Mouse (Mus musculus): Measurements from ENCODE around the gene Gltp. TPM values are rescaled to one million over a fixed set of nuclear protein-coding genes. Genes with fewer than 3 reads are reported as not detected.
A peak's percentile ranks its signal among the peaks of the same experiment; 100 is the strongest.

The Gltp gene
- polyA plus RNA-seq, 1 experiment, result 134 TPM

DNA sequence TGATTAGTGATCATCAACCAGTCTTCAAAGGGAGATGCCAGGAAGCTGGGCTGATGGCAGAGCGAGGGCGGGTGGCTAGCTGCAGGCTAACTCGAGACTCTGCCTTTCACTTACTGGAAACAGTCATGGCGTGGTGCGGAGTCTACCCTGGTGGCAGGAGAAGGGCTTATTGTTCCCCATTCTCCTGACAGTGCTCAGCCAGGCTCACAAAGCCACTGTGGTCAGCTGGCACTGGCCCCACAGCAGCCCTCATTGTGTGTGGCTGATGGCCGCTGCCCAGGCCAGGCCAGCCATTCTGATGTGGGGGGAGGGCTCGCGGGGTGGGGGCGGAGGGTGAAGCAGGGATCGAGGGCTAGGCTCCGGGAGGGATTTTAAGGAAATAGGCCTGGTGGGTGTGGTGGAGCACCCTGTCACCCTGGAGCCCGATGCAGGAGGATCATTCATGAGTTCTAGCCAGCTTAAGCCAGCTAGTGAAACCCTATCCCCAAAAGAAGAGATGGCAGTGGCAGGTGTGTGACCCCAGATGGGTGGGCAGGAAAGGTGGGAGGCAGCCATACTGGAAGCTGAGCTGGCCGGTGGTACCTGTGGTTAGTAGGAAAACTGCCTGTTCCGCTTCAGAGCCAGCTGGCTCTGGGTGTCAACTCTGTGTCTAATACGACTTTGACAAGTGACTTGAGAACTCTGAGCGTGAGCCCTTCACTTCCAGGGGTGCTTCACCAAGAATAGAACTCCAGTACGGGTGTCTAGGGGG, 10.8 kb downstream of the Gltp start:
- no peak for TF ChIP-seq POLR2A (IDR thresholded peaks at IDR 0.05; ENCODE audit: low read depth, low read length)
- TF ChIP-seq CTCF (IDR thresholded peaks at IDR 0.05; ENCODE audit: extremely low read depth, insufficient read depth, insufficient read length, insufficient replicate concordance), result no peak
- Histone ChIP-seq H3K27me3 (ENCODE audit: control insufficient read depth, insufficient read depth, low read length) (no peaks in the 10 kb centered on the region), H3K36me3 (ENCODE audit: control insufficient read depth, insufficient read depth, low read length) (peaks cover 19% of the 10 kb centered on the region), H3K4me3 (ENCODE audit: extremely low read depth, insufficient read depth, insufficient read length) (no peak overlapping the region), H3K4me1 (ENCODE audit: control insufficient read depth, insufficient read depth, insufficient read length) (peaks cover 29% of the 10 kb centered on the region; the same call in 1 of the 2 replicates), H3K27ac (ENCODE audit: insufficient read depth, low read length) (peak overlapping the region; percentile 82)
- no peak for DNase-seq (ENCODE audit: low read depth in 1 of 2, low spot score in 2 of 2)
- 46% methylated on average over 17 of the region's 17 CpGs for WGBS

DNA sequence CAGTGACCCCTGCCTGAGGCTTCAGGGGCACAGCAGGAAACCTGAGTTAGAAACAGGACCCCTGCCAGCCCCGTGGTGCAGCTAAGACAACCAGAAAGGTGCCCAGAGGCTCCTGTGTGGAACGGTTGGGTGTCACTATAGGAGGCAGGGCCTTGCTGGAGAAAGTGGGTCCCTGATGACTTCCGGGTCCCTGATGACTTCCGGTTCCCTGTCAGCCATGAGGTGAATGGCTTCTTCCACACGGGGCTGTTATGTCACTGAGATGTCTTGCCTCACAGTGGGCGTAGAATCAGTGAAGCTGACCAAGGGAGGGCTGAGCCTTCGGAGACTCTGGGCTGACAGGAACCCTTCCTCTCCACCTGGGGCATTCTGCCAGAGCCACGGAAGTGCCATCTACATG, 16.2 kb downstream of the Gltp start:
- H3K27me3 ChIP-seq (ENCODE audit: control insufficient read depth, insufficient read depth, low read length), result no peaks in the 10 kb centered on the region
- no peak overlapping the region for H3K27ac ChIP-seq (ENCODE audit: insufficient read depth, low read length)
- no peak for DNase-seq (ENCODE audit: low read depth in 1 of 2, low spot score in 2 of 2)
- TF ChIP-seq CTCF (IDR thresholded peaks at IDR 0.05; ENCODE audit: extremely low read depth, insufficient read depth, insufficient read length, insufficient replicate concordance) (no peak), POLR2A (IDR thresholded peaks at IDR 0.05; ENCODE audit: low read depth, low read length) (no peak)
- 91% methylated on average over 8 of the region's 8 CpGs for WGBS
- no peaks in the 10 kb centered on the region for H3K4me1 ChIP-seq (ENCODE audit: control insufficient read depth, insufficient read depth, insufficient read length)
- no peak overlapping the region for H3K4me3 ChIP-seq (ENCODE audit: extremely low read depth, insufficient read depth, insufficient read length)
- H3K36me3 ChIP-seq (ENCODE audit: control insufficient read depth, insufficient read depth, low read length), result peaks cover 43% of the 10 kb centered on the region

DNA sequence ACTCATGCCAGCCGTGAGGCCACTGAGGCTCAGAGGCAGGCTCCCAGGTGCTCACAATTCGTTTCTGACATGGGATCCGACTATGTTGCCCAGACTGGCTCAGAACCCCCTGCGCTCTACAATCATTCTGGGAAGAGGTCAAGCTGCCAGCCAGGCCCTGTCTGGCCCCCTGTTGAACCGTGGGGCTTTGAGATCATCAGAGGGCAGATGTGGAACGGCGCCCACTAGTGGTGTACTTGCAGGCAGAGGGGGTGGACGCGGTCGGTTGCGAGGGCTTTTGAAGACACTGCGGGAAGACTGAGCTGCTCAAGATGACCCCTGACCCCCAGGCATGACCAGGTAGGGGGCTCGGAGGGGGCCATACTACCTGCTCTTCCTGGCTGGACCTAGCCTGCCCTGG, 17.7 kb downstream of the Gltp start:
- no peak for DNase-seq (ENCODE audit: low read depth in 1 of 2, low spot score in 2 of 2)
- no peak overlapping the region for H3K4me3 ChIP-seq (ENCODE audit: extremely low read depth, insufficient read depth, insufficient read length)
- H3K4me1 ChIP-seq (ENCODE audit: control insufficient read depth, insufficient read depth, insufficient read length), result no peaks in the 10 kb centered on the region
- H3K36me3 ChIP-seq (ENCODE audit: control insufficient read depth, insufficient read depth, low read length), result peaks cover 46% of the 10 kb centered on the region
- no peaks in the 10 kb centered on the region for H3K27me3 ChIP-seq (ENCODE audit: control insufficient read depth, insufficient read depth, low read length)
- 94% methylated on average over 13 of the region's 13 CpGs for WGBS
- H3K27ac ChIP-seq (ENCODE audit: insufficient read depth, low read length), result no peak overlapping the region
- no peak for TF ChIP-seq POLR2A (IDR thresholded peaks at IDR 0.05; ENCODE audit: low read depth, low read length)
- 0 out of 2 replicates have a peak, but pooled peaks have one; percentile 0 for TF ChIP-seq CTCF (IDR thresholded peaks at IDR 0.05; ENCODE audit: extremely low read depth, insufficient read depth, insufficient read length, insufficient replicate concordance)

DNA sequence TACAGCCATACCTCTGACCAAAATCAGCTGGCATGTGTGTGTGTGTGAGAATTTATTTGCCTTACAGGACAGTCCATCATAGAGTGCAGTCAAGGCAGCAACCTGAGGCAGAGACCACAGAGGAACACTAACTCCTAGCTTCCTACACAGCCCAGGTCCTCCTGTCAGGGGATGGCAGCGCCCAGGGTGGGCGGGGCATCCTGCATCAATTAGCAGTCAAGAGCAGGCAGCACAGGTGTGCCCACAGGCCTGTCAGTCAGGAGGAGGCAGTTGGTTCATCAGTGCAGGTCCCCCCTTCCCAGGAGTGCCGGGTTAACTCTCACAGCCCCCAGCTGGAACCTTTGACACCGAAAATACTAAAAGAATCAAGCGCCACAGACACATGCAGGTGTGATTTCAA, 21.8 kb downstream of the Gltp start:
- H3K27ac ChIP-seq (ENCODE audit: insufficient read depth, low read length), result no peak overlapping the region
- H3K27me3 ChIP-seq (ENCODE audit: control insufficient read depth, insufficient read depth, low read length), result no peaks in the 10 kb centered on the region
- H3K36me3 ChIP-seq (ENCODE audit: control insufficient read depth, insufficient read depth, low read length), result peaks cover 19% of the 10 kb centered on the region
- WGBS, result 87% methylated on average over 5 of the region's 5 CpGs
- no peak overlapping the region for H3K4me3 ChIP-seq (ENCODE audit: extremely low read depth, insufficient read depth, insufficient read length)
- no peaks in the 10 kb centered on the region for H3K4me1 ChIP-seq (ENCODE audit: control insufficient read depth, insufficient read depth, insufficient read length)
- no peak for TF ChIP-seq POLR2A (IDR thresholded peaks at IDR 0.05; ENCODE audit: low read depth, low read length)
- no peak for TF ChIP-seq CTCF (IDR thresholded peaks at IDR 0.05; ENCODE audit: extremely low read depth, insufficient read depth, insufficient read length, insufficient replicate concordance)
- no peak for DNase-seq (ENCODE audit: low read depth in 1 of 2, low spot score in 2 of 2)

DNA sequence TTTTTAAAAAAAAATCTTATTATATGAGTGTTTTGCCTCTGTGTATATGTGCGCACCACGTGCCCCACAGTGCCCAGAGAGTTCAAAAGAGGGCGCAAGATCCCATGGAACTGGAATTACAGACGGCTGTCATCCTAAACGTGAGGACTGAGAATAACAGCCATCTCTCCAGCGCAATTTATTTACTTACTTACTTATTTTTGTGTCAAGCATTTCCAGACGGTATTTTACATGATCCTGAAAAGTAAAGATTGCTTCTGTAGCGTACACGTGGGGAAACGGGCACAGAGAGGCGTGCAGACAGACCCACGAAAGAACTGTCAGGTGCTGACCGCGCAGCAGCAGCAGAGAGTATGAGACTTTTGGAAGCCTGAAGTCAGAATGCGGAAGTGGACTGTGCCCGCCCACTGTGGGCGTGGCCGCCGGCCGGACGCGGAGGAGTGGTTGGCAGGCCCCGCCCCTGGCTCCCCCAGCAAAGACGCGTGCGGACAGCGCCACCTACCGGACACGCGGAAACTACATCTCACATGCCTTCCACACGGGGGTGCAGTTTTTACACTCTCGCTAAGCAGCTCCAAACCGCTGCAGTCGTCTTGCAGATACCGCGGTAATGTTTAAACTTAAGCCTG, 23.4 kb downstream of the Gltp start:
- peak; percentile 95 to 98 for DNase-seq (ENCODE audit: low read depth in 1 of 2, low spot score in 2 of 2)
- WGBS, result under 1% methylated on average over 36 of the region's 36 CpGs
- H3K4me3 ChIP-seq (ENCODE audit: extremely low read depth, insufficient read depth, insufficient read length), result peak overlapping the region; percentile 41
- TF ChIP-seq CTCF (IDR thresholded peaks at IDR 0.05; ENCODE audit: extremely low read depth, insufficient read depth, insufficient read length, insufficient replicate concordance) (peak; percentile 100), POLR2A (IDR thresholded peaks at IDR 0.05; ENCODE audit: low read depth, low read length) (peak; percentile 90; the same call in 1 of the 2 replicates)
- H3K27me3 ChIP-seq (ENCODE audit: control insufficient read depth, insufficient read depth, low read length), result no peaks in the 10 kb centered on the region
- H3K36me3 ChIP-seq (ENCODE audit: control insufficient read depth, insufficient read depth, low read length), result peaks cover 10% of the 10 kb centered on the region
- peak overlapping the region; percentile 59 for H3K27ac ChIP-seq (ENCODE audit: insufficient read depth, low read length)
- no peaks in the 10 kb centered on the region for H3K4me1 ChIP-seq (ENCODE audit: control insufficient read depth, insufficient read depth, insufficient read length)

GRCm38 (mm10) chr5:114666659-114667058, 24.1 kb downstream of the Gltp start:
- no peak overlapping the region for H3K27ac ChIP-seq (ENCODE audit: insufficient read depth, low read length)
- no peak for TF ChIP-seq POLR2A (IDR thresholded peaks at IDR 0.05; ENCODE audit: low read depth, low read length)
- TF ChIP-seq CTCF (IDR thresholded peaks at IDR 0.05; ENCODE audit: extremely low read depth, insufficient read depth, insufficient read length, insufficient replicate concordance), result no peak
- H3K4me3 ChIP-seq (ENCODE audit: extremely low read depth, insufficient read depth, insufficient read length), result no peak overlapping the region
- H3K4me1 ChIP-seq (ENCODE audit: control insufficient read depth, insufficient read depth, insufficient read length), result no peaks in the 10 kb centered on the region
- peaks cover 10% of the 10 kb centered on the region for H3K36me3 ChIP-seq (ENCODE audit: control insufficient read depth, insufficient read depth, low read length)
- no peak for DNase-seq (ENCODE audit: low read depth in 1 of 2, low spot score in 2 of 2)
- WGBS, result 71% methylated on average over 1 of the region's 1 CpGs
- H3K27me3 ChIP-seq (ENCODE audit: control insufficient read depth, insufficient read depth, low read length), result no peaks in the 10 kb centered on the region

- H3K4me3 ChIP-seq (ENCODE audit: extremely low read depth, insufficient read depth, insufficient read length), result no peak overlapping the region
- peaks cover 3% of the 10 kb centered on the region for H3K36me3 ChIP-seq (ENCODE audit: control insufficient read depth, insufficient read depth, low read length)
- no peak for TF ChIP-seq CTCF (IDR thresholded peaks at IDR 0.05; ENCODE audit: extremely low read depth, insufficient read depth, insufficient read length, insufficient replicate concordance)
- no peak for TF ChIP-seq POLR2A (IDR thresholded peaks at IDR 0.05; ENCODE audit: low read depth, low read length)
- WGBS, result 91% methylated on average over 7 of the region's 7 CpGs
- DNase-seq (ENCODE audit: low read depth in 1 of 2, low spot score in 2 of 2), result no peak
- no peaks in the 10 kb centered on the region for H3K4me1 ChIP-seq (ENCODE audit: control insufficient read depth, insufficient read depth, insufficient read length)
- no peak overlapping the region for H3K27ac ChIP-seq (ENCODE audit: insufficient read depth, low read length)
- H3K27me3 ChIP-seq (ENCODE audit: control insufficient read depth, insufficient read depth, low read length), result no peaks in the 10 kb centered on the region
Measured at GRCm38 (mm10) chr5:114664750-114665149, 26.0 kb downstream of the Gltp start.

Data from spleen, adult 2 months (tissue).